Mouse (Mus musculus) embryonic facial prominence, embryonic 11.5 days (tissue): ENCODE data around the gene Zdhhc20. TPM values are rescaled to one million over a fixed set of nuclear protein-coding genes. Genes with fewer than 3 reads are reported as not detected.
"Not testable (repeated sequence)": the region's sequence is repeated elsewhere in the genome, so short reads cannot be mapped to it uniquely, and the experiment has no call there.

Experiments
- ATAC-seq: fragments of 200-750 bp; cut with Nextera tagmentation; replicated peaks from 2 replicates; pipeline ENCODE4 v1.8.0; 2017; ENCODE audit warnings: low read depth; ENCODE audit not compliant: insufficient number of reproducible peaks, low FRiP score, low TSS enrichment
- DNase-seq: peaks from one replicate; pipeline ENCODE4 v3.0.0-alpha.2; 2015; ENCODE audit warnings: low spot score
- H3K27ac ChIP-seq: fragments of 300-500 bp; sonication (generic); replicated peaks from 2 replicates; pipeline ENCODE4 v1.5.1; 2014; ENCODE audit warnings: mild to moderate bottlenecking, low read depth, low read length, control low read depth
- H3K27me3 ChIP-seq: fragments of 300-500 bp; sonication (generic); 2 replicates; pipeline ENCODE4 v1.6.1; 2014; ENCODE audit warnings: mild to moderate bottlenecking, low read length, moderate library complexity, mixed read lengths; ENCODE audit not compliant: control insufficient read depth, insufficient read depth
- H3K36me3 ChIP-seq: fragments of 300-500 bp; sonication (generic); replicated peaks from 2 replicates; pipeline ENCODE4 v1.6.1; 2014; ENCODE audit warnings: low read depth, mild to moderate bottlenecking, low read length, moderate library complexity, mixed read lengths; ENCODE audit not compliant: control insufficient read depth, insufficient read depth
- H3K4me1 ChIP-seq: fragments of 300-500 bp; sonication (generic); 2 replicates; pipeline ENCODE4 v1.6.1; 2014; ENCODE audit warnings: low read length, mixed read lengths; ENCODE audit not compliant: control insufficient read depth, insufficient read depth
- H3K4me2 ChIP-seq: fragments of 300-500 bp; sonication (generic); 2 replicates; pipeline ENCODE4 v1.6.1; 2014; ENCODE audit warnings: low read depth, mild to moderate bottlenecking, control low read depth, low read length, moderate library complexity
- H3K4me3 ChIP-seq: fragments of 300-500 bp; sonication (generic); 2 replicates; pipeline ENCODE4 v1.5.1; 2014; ENCODE audit warnings: low read depth, low read length, control low read depth
- H3K9ac ChIP-seq: fragments of 300-500 bp; sonication (generic); replicated peaks from 2 replicates; pipeline ENCODE4 v1.6.1; 2014; ENCODE audit warnings: mild to moderate bottlenecking, control low read depth, low read length
- H3K9me3 ChIP-seq: fragments of 300-500 bp; sonication (generic); replicated peaks from 2 replicates; pipeline ENCODE4 v1.6.1; 2016; ENCODE audit warnings: mild to moderate bottlenecking, low read length, inconsistent platforms, mixed read lengths; ENCODE audit not compliant: control insufficient read depth
- WGBS: fragments of 180-500 bp; shearing (Covaris S2); extraction: QIAGEN DNeasy Blood & Tissue Kit; methylation state at CpG from one replicate; pipeline ENCODE4 v1.1.7; 2014; 5-methylcytosine and 5-hydroxymethylcytosine counted together
- polyA plus RNA-seq: library from polyadenylated mRNA; unstranded; fragments of >200 nt; fragmentation: Nextera tagmentation; extraction: Ambion mirVana; gene quantifications from 2 replicates; pipeline ENCODE4 v1.2.1, GENCODE M21; 2014

Zdhhc20 gene
- polyA plus RNA-seq, 1 experiment from 2014 or later: 56.9 TPM

GRCm38 (mm10) chr14:57861987-57862412, 28.1 kb downstream of the Zdhhc20 start:
- no peak for ATAC-seq
- no peak overlapping the region for H3K4me2 ChIP-seq
- no peaks in the 10 kb centered on the region for H3K27me3 ChIP-seq
- no peak overlapping the region for H3K4me3 ChIP-seq
- WGBS: 90% methylated on average over 4 of the region's 4 CpGs
- H3K9ac ChIP-seq: no peak overlapping the region
- no peak for DNase-seq
- no peak overlapping the region for H3K27ac ChIP-seq
- no peaks in the 10 kb centered on the region; the same call in none of the 2 replicates for H3K36me3 ChIP-seq
- H3K9me3 ChIP-seq: no peaks in the 10 kb centered on the region
- no peaks in the 10 kb centered on the region for H3K4me1 ChIP-seq

- Histone ChIP-seq H3K4me1 (no peaks in the 10 kb centered on the region), H3K4me2 (no peak overlapping the region), H3K9me3 (no peaks in the 10 kb centered on the region), H3K9ac (no peak overlapping the region), H3K4me3 (no peak overlapping the region), H3K27ac (no peak overlapping the region), H3K36me3 (no peaks in the 10 kb centered on the region), H3K27me3 (no peaks in the 10 kb centered on the region)
- DNase-seq (no peak), ATAC-seq (no peak)
These were observed 30.6 kb downstream of the Zdhhc20 start for GRCm38 (mm10) chr14:57859520-57859919.

DNA sequence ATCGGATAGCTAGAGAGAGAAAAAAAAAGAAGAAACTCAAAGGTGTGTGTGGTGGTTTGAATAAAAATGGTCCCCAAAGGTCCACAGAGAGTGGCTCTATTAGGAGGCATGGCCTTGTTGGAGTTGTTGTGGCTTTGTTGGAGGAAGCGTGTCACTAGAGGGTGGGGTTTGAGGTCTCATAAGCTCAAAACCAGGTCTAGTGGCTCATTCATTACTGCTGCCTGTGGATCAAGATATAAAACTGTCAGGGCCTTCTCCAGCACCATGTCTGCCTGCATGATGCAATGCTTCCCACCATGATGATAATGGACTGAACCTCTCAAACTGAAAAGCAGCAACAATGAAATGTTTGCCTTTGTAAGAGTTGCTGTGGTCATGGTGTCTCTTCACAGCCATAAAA, 31.5 kb downstream of the Zdhhc20 start:
- WGBS: 90% methylated on average over 2 of the region's 2 CpGs
- no peak for ATAC-seq
- no peaks in the 10 kb centered on the region for H3K36me3 ChIP-seq

DNA sequence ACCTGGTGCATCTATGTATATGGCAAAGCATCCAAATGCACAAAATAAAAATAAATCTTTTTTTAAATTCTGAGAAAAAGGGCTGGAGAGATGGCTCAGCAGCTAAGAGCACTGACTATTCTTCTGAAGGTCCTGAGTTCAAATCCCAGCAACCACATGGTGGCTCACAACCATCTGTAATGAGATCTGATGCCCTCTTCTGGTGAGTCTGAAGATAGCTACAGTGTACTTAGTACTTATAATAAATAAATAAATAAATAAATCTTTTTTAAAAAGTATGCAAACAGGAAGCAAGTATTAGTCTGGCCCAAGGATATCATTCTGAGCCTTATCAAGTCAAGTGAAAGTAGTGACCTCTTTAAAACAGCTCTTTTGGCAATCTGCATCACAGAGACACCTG, 34.0 kb downstream of the Zdhhc20 start:
- not testable (repeated sequence) for ATAC-seq

More for the DNA sequence above, 31.5 kb downstream of the Zdhhc20 start:
- Histone ChIP-seq H3K27ac (no peak overlapping the region), H3K4me1 (no peaks in the 10 kb centered on the region), H3K9ac (no peak overlapping the region), H3K4me3 (no peak overlapping the region), H3K4me2 (no peak overlapping the region), H3K27me3 (no peaks in the 10 kb centered on the region), H3K9me3 (no peaks in the 10 kb centered on the region)
- DNase-seq: no peak

GRCm38 (mm10) chr14:57852961-57853360, 37.1 kb downstream of the Zdhhc20 start:
- WGBS: 87% methylated on average over 2 of the region's 2 CpGs
- DNase-seq: no peak
- Histone ChIP-seq H3K4me3 (no peak overlapping the region), H3K4me1 (no peaks in the 10 kb centered on the region), H3K4me2 (no peak overlapping the region), H3K27ac (no peak overlapping the region), H3K36me3 (no peaks in the 10 kb centered on the region), H3K27me3 (no peaks in the 10 kb centered on the region), H3K9me3 (no peaks in the 10 kb centered on the region), H3K9ac (no peak overlapping the region)
- ATAC-seq: no peak

More for the DNA sequence above, 34.0 kb downstream of the Zdhhc20 start:
- not testable (repeated sequence) for H3K27me3 ChIP-seq, H3K4me1 ChIP-seq, H3K4me2 ChIP-seq, H3K36me3 ChIP-seq, H3K9ac ChIP-seq, H3K4me3 ChIP-seq, H3K9me3 ChIP-seq, DNase-seq, H3K27ac ChIP-seq

GRCm38 (mm10) chr14:57850330-57850729, 39.7 kb downstream of the Zdhhc20 start:
- ATAC-seq: no peak
- Histone ChIP-seq H3K9me3 (no peaks in the 10 kb centered on the region), H3K4me1 (no peaks in the 10 kb centered on the region), H3K27ac (no peak overlapping the region), H3K27me3 (no peaks in the 10 kb centered on the region), H3K4me2 (no peak overlapping the region), H3K36me3 (no peaks in the 10 kb centered on the region; the same call in 1 of the 2 replicates), H3K4me3 (no peak overlapping the region), H3K9ac (no peak overlapping the region)
- no peak for DNase-seq
- 83% methylated on average over 3 of the region's 3 CpGs for WGBS

DNA sequence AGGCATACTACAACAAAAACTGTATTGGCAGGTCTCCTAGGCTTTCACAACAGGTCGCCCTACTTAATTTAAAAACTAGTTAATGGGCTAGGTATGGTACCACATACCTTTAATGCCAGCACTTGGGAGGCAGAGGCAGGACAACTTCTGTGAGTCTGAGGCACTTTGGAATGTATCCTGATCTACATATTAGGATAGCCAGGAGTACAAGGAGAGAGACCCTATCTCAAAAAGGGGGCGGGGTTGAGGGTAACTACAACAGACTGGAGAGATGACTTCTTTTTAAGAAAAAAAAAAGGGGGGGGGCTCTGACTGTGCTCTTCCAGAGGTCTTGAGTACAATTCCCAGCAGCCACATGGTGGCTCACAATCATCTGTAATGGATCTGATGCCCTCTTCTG, 41.4 kb downstream of the Zdhhc20 start:
- Histone ChIP-seq H3K4me1 (no peaks in the 10 kb centered on the region), H3K27ac (no peak overlapping the region), H3K27me3 (no peaks in the 10 kb centered on the region), H3K9ac (no peak overlapping the region), H3K36me3 (no peaks in the 10 kb centered on the region; the same call in 1 of the 2 replicates), H3K9me3 (no peaks in the 10 kb centered on the region), H3K4me3 (no peak overlapping the region), H3K4me2 (no peak overlapping the region)
- 89% methylated on average over 2 of the region's 2 CpGs for WGBS
- DNase-seq (no peak), ATAC-seq (no peak)

DNA sequence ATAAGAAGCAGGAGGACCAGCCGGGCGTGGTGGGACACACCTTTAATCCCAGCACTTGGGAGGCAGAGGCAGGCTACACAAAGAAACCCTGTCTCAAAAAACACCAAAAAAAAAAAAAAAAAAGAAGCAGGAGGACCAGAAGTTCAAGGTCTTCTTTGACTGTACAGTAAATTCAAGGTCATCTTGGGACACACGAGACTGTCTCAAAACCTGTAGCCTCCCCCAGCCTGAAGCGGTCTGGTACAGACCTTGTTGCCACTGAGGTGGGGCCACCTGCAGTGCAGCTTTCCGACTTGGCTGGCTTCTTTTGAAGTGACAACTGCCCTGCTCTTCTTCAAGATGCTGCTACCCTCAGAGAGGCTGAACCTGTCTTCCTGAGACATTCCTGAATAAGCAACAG, 42.0 kb downstream of the Zdhhc20 start:
- not testable (repeated sequence) for H3K27ac ChIP-seq, H3K9me3 ChIP-seq, H3K27me3 ChIP-seq, H3K36me3 ChIP-seq, H3K4me2 ChIP-seq, DNase-seq, H3K4me1 ChIP-seq, H3K9ac ChIP-seq, ATAC-seq, H3K4me3 ChIP-seq
- 85% methylated on average over 5 of the region's 5 CpGs for WGBS
